Mouse (Mus musculus) lung, adult 2 months (tissue): ENCODE measurements around the gene 9930022D16Rik.

ENCODE experiments used
- CTCF ChIP-seq: fragments of 200-500 bp; IDR thresholded peaks from 2 replicates; pipeline ENCODE4 v1.5.1; 2011; ENCODE audit warnings: mild to moderate bottlenecking, low read length, control low read depth; ENCODE audit not compliant: insufficient read depth
- POLR2A ChIP-seq: fragments of 200-500 bp; IDR thresholded peaks from 2 replicates; pipeline ENCODE4 v1.6.1; 2011; ENCODE audit warnings: low read depth, mild to moderate bottlenecking, control low read depth, low read length, borderline replicate concordance; ENCODE audit errors: extremely low read depth

DNA sequence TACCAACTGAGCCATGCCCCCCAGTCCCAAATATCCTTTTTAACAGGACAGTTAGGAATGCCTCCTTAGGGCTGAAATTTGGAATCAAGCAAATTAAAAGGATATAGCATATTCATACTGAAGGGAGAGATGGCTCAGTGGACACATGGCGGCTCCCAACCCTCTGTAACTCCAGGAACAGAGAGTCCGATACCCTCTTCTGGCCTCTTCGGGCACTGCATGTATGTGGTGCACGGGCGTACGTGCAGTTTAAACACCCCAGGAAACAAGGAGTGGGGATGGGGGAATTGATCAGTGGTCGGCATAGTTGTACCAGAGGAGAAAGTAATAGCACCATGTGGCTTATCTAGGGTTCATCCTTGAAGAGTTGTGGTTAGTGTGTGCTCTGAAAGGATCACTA, 30.9 kb downstream of the 9930022D16Rik start:
- TF ChIP-seq CTCF (peak; percentile 44; the same call in 1 of the 2 replicates), POLR2A (no peak)
